Mouse (Mus musculus): ENCODE data around the gene 1700066M21Rik. TPM values are rescaled to one million over a fixed set of nuclear protein-coding genes. Genes with fewer than 3 reads are reported as not detected.

1700066M21Rik gene
- 4.3 TPM for total RNA-seq (2023)

DNA sequence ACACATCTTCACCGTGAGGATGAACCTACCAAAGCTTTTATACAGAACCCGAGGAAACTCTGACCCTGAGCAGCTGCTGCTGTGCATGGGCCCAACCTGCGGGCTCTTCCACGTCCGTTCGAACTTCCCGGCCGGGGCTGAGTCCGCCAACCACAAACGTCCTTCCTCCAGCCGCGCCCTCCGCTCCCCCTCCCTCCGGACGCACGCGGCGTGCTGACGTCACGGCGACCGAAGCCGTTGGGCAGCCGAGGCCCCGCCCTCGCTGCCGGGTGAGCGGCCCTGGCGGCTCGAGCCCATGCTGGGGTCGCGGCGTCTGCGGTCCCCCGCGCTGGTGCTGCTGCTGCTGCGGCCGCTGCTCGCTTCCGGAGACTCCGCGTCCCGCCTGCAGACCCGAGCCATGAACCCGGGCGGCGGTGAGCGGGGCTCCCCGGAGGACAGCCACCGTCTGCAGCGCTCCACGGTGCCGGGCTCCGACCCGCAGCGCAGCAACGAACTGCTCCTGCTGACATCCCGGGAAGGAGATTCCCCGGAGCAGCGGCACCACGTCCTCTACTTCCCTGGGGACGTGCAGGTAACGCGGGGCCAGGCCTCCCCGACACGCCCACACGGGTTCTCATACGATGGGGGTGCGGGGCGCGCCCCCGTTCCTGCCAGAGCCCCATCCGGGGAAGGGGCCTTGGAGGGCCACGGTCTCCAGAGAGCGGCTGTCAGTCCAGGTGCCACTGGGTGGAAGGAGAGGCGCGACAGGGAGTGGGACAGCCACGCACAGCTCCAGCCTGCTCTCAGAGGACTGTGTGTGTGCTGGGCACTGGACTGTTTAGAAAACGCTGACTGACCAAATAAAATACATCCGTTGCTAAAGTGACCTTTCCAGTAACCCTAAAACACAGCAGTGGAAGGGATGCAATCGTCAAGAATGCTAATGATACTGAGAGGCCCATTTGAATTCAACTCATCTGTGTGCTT lies at the start of gene 1700066M21Rik:
Gene 1700066M21Rik (plus strand): TSS at position 245 of the 966 bp plus-strand sequence.

DNA sequence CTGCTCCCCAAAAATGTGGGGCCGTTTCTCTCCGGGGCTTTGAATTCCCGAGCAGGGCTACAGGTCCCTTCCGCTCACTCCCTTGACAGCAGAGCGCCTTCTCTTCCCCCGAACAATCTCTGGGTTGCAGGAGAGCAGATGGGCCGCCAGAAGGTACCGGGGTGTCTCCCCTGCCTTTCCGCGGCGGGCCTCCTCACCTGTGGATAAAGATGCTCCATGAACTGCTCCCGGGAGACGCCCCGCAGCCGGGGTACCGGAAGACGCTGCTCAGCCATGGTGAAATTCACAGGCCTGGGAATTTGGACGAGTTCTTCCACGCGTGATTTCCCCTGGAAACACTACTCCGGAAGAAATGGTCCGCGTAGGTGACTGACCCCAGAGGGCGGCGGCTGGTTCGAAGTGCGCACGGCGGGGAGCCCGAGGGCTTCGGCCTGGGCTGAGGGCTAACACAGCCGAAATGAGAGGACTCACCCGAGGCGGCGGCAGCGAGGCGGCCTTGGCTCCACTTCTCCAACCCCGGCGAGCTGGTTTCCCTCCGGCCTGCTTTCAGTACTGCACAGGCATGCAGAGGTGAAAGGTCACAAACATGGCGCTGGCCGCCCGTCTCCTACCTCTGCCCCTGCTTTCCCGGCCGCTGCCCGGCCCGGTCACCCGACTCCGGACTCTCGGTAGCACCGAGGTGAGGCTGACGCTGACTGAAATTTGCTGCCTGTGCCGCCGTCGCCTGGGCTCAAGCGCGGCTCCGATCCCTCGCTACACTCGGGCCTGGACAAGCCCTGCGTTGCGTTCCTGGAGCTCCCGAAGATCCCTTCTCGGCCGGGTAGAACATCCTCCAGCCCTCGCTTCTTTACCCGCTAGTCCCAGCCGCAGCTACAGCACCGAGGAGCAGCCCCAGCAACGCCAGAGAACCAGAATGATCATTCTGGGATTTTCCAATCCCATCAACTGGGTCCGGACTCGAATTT lies 29.0 kb downstream of the 1700066M21Rik start, which contains the start of the genes Maip1 and Tyw5:
Gene Maip1 (plus strand): TSS at position 142 of the 965 bp plus-strand sequence.
Gene Tyw5 (minus strand): TSS at position 915 of the 965 bp plus-strand sequence.

Other genes with a start within 250 kb of the 1700066M21Rik start
- gene Maip1, start 28.7 kb downstream of the 1700066M21Rik start, total RNA-seq (2023): 14.8 TPM
- 23.3 TPM for gene Tyw5, start 29.5 kb downstream of the 1700066M21Rik start, total RNA-seq (2023)